Mouse (Mus musculus) kidney, adult 18-20 months (tissue): Measurements from ENCODE around the gene Agtrap.
"Not testable (repeated sequence)": the region's sequence is repeated elsewhere in the genome, so short reads cannot be mapped to it uniquely, and the experiment has no call there.

Source experiments
- DNase-seq: peaks from one replicate; pipeline ENCODE4 v3.0.0; 2021

The Agtrap gene

DNA sequence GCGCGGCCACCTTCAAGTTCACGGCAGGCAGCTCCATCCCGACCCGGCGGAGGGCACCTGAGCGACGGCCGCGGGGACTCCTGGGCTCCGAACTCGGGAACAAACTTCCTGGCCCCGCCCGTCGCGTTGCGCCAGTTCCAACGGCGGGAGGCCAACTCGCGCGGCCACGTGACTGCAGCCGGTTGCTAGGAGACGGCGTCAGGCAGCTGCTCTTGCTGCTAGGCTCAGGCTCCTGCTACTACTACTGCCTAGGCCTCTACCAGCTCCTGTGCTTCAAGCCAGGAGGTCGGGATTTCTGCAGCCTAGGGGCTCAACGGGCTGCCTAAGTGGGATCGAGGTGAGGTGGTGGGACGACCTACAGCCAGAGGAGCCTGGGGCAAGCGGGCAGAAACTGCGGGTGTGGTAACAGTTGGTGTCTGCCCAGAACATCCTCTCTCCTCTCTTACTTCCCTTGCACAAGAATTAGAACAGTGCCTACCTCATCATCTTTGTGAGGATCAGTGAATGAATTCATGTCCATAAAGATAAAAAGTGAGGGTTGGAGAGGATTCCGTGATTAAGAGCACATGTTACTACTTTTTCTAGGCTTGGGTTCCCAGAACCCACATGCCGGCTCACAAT lies at the start of gene Agtrap:
Gene Agtrap (minus strand): TSS at position 125 of the 621 bp plus-strand sequence.
- DNase-seq, result peak; percentile 97

DNA sequence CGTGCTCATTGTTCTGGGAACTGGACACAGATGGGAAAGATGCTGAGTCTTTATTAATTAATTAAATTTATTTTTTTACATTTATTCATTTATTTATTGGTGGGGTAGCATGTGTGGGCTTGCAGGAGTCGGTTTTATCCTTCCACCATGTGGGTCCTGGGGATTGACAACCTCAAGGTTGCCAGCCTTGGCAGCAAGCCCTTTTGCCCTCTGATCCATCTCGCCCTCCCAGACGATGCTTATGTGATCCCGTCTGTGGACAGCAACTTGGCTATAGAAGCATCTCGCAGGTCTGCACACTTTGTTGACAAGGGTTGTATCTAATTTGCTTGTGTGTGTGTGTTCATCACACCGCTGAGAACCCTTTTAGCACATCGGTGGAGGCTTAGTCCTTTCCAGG lies 49.7 kb upstream of the Agtrap start:
- no peak for DNase-seq

DNA sequence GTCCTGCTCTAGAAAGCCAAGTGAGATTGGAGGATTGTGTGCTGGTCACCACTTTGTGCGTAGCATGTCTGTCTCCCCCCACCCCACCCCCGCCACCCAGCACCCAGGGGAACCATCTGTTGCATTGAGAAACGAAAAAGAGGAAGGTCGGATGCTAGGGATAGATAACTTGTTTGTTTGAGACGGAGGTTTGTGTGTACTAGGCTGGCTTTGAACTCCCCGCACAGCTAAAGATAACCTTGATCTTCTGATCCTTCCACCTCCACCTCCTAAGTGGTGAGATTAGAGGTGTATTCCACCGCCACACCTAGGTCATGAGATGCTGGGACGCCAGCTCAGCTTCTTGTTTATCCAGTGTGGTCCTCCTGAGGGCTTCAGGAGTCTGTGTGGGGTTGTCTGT lies 47.2 kb upstream of the Agtrap start:
- DNase-seq, result no peak

DNA sequence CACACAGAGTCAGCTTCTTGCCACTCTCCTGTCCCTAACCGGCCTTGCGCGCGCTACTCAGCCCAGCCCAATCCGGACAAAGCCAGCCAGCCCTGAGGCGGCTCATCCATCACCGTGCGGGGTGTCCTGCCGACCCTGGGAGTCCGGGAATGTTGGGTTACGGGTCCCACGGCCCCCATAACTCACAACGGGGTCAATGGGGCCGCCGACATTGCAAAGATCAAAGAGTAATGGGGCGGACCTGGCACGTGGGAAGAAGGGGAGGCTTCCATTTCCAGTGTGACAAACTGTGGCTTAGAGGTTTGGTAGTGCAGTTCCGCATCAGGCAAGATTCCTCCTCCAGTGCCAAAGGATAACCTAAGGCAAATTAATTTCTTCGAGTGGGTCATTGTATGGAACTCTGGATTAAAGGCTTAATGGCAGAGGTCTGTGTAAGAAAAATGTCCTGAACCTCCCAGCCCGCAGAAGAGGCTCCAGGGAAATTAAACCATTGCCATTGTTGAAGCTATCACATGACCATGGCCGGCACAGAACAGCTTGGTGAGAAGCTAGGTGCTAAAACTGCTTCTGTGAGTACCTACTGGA lies 43.8 kb upstream of the Agtrap start:
- DNase-seq, result no peak

DNA sequence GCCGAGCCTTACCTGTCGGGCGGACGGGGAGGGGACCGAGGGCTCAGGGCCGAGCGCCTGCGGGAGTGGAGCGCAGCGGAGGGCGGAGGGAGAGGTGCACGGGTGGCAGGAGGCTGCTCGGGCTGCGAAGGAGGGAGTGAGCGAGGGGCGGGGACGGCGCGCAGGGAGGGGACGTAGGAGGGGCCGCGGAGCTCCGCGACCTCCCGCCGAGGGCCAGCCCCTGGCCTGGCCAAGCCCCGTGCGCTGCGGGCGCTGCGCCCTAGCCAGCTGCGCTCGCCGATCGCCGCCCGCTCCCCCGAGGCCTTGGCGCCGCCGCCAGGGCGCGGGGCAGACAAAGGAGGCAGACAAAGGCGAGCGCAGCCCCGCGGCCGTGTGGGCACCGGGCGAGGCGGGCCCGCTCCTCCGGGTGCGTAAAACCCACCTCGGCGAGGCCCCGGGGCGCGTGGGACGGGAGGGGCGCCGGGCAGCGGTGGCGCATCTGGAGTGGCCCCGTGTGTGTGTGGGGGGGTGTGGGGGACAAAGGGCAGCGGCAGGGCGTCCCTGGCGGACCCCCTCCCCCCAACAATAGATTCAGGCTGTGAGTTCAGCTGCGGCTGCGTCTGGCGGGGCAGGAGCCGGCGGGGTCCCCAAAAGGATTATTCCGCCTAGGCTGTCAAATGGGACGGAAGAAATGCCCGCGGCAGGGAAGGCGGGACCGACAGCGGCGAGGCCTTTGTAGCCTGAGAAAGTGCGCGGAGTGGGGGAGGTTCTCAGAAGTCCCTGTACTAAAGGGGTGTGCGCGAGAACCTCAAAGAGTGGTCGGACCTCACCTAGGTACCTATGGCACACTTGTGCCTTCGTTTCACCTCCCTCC lies 43.0 kb upstream of the Agtrap start, which contains the start of gene Draxin:
Gene Draxin (minus strand): TSS at position 138 of the 853 bp plus-strand sequence.
- DNase-seq, result peak; percentile 42

DNA sequence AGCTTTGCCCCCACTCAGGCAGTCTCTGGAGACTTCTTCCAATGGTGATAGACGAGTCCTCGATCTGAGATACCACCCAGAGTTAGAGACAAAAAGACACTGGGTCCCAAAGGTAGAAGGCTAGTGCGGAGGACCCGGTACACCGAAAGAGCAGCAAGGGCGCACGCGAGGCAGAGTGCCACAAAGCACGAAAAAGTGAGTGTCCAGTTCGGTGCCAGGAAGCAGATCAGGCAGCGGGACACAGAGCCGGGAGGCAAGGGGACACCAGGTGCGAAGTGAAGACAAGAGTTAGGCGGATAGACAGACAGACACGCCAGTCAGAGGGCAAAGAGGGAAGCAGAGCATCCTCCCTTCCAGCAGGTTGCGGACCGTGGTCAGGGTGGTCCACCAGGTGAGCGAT lies 42.3 kb upstream of the Agtrap start, which contains the start of gene Mad2l2:
Gene Mad2l2 (plus strand): TSS at position 252 of the 400 bp plus-strand sequence.
- DNase-seq, result no peak

DNA sequence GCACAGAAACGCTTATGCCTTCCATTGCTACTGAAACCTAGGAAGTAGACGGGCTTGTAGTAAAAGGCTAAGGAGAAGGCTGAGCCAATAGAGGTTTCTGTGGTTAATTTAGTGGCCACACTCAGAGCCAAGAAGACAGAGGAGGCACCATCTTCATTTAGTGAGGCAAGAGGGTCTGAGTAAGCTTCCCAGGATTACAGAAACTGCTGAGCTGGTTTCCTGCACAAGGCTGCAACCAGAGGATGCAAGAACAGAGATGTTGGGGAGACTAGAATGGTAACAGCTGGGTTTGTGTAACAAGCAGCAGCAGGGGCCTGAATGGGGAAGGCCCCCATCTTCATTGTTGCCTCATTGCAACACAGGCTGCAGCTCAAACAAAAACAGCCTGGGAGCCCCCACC lies 40.8 kb upstream of the Agtrap start:
- no peak for DNase-seq

DNA sequence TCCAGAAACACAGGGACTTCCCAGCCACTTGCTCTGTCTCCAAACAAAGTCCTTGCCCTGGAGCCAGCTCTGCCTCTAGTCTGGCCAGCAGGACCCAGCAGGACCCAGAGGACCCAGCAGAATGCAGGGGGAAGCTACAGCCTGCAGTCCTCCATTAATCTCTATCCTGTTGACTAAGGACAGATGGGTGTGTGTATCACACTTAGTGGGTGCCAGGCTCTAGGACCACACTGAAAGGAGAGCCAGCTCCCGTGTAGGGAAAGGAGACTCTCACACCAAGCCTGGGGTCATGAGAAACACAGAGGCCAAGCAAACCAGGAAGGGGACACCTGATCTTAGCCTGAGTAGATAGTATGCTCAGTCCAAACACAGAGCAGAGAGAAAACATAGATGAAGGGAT lies 40.4 kb upstream of the Agtrap start:
- no peak for DNase-seq

DNA sequence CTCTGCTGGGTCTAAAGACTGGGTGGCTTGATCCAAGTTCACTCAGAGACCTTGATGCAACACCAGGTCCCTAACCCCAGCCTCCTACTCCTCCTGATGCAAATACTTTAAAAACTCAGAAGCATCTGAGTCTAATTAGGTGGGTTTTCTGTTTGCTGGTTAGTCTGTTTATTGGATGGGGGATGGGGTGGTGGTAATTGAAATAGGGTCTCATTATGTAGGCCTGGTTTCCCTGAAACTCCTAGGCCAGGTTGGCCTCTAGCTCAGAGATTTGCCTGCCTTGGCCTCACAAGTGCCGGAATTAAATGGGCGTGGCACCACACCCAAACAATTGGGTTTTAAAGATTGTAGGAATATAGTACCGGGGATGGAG lies 34.8 kb upstream of the Agtrap start:
- no peak for DNase-seq

DNA sequence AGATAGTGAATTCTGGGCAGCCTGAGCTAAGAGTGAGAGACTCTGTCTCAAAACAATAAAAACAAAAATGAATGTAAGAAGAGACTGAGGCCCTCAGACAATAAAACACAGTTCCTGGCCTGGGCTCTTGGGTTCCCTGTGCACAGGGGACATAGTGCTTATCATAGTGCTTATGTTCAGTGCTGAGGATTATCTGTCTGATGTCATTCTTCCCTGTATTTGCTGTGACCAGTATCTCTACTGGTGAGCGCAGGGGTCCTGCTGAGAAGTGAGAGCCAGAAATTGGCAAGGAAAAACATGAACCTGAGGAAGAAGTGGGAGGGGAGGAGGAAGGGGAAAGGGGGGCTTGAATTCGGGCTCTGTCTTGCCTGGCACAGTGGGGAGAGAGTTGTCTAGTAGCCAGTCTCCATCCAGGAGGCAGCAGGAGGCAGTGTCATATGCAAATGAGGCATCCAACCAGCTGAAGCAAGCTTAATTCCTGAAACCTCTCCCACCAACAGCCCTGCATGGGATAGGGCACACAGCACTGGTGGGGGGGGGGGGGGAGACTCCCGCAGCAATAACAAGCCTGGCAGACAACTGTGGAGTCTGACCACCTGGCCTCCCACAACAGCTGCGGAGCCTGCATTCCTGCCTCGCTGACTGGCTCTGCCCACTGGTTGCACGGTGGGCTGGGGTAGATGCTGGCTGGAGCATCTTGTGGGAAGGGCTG lies 34.3 kb upstream of the Agtrap start:
- DNase-seq, result no peak

DNA sequence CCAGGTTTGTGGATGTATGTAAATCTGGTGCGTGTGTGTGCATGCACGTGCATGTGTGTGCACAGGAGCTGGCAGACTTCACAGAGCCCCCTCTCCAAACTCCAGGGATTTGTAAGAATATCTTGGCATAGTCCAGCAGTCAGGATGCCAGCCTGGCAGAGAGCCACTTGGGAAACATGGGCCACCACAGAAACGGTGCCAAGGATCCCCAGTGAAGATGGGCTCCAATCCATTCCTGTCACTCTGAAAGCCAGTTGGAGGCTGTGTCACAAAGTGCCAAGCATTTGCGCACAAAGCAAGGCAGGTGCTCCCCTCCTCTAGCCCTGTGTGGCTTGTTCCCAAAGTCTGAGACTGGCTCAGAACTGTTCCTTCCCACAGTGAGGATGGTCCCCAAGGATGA lies 33.5 kb upstream of the Agtrap start:
- DNase-seq, result no peak

DNA sequence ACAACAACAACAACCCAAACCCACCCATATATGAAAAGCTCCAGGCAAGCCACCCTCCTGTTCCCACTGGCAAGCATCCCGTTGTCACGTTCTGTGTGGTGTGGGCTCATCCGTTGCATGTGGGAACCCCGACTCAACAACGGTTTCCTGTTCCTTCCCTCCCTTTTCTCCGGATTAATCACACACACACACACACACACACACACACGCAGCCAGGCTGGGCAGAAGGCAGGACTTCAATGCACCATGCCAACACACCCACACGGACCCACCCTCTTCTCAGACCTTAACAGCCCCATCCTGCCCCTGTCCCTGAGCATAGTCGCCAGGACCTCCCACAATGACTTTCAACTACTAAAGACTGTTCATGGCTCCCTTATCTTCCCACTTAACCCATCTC lies 32.7 kb upstream of the Agtrap start:
- no peak for DNase-seq

DNA sequence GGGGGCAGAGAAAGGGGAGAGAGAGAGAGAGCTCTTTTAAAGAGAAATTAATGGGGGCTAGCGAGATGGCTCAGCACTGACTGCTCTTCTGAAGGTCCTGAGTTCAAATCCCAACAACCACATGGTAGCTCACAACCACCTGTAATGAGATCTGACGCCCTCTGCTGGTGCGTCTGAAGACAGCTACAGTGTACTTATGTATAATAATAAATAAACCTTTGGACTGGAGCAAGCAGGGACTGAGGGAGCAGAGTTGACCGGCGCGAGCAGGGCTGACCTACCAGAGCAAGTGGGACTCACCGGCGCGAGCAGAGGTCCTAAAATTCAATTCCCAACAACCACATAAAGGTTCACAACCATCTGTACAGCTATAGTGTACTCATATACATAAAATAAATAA lies 31.7 kb upstream of the Agtrap start:
- DNase-seq, result not testable (repeated sequence)

DNA sequence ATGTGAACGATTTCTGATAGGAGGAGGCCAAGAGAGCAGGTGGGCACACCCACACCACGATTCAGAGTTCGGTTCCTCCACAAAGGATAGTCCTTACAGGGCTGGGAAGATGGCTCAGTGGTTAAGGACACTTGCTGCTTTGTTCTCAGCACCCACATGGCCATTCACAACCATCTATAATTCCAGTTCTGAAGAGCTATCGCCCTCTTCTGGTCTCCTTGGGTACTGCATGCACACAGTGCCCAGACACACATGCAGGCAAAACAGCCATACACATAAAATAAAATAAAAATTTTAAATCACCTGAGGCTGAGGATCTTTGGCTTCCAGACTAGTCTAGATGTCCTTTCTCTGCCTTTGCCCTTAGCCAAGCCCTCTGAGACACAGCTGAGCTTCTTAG lies 29.6 kb upstream of the Agtrap start:
- DNase-seq, result no peak

DNA sequence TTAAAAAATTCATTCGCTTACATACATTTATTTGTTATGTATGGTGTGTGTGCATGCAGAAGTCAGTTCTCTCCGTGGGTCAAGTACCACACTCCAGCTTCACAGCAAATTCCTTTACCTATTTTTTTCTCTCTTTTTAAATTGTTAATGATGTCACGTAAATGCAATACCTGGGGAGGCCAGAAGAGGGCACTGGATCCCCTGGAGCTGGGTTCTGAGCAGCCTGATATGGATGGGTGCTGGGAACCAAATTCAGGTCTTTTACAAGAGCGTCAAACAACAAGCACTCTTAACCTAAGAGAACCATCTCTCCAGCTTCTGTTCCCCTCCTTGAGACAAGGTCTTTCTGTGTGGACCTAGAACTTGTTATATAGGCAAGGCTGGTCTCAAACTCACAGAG lies 28.8 kb upstream of the Agtrap start:
- no peak for DNase-seq

DNA sequence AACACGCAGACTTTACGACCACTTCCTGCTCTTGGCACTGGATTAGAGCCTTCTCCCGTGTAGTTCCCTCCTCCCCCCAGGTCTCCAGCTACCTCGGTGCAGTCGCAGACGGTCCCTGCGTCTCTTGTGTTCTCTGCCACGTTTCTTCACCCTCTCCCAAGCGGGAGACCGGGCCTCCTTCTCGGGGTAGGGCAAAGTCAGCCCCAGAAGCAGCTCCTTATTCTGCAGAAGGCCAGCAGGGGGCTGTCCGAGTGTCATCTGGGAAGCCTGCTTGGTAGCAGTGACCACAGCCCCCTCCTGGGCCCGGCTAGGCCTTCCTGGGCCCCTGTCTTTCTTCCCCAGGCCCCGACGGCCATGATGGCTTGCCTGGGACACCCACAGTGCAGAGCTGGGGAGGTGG lies 27.6 kb upstream of the Agtrap start:
- peak; percentile 59 for DNase-seq

DNA sequence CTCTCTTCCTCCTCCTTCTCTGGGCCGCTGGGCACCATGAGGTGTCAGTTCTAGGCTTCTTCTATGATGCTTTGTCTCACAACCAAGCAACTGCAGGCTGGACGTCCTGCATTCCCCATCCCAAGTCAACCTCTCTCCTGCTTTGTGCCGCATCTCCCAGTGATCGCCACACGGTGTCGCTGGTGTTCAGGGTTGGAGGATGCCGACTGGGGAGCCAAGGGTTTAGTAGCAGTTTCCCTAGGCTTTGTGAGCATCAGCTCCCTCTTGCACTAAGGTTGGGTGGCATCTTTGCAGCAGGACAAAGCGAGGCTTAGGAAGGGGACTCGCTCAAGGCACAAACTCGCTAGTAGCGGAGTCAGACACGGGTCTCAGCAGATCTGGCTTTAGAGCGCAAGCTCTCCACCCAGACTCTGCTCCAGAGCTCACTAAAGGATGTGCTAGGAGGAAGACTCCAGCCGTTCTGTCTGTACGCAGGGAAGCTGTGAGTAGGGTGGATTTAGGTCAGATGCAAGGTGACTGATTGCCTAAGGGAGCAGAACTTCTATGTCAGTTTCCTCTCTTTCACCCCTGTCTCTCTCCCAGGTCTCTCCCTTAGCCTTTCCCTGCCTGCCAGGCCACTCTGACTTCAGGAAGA lies 27.0 kb upstream of the Agtrap start:
- DNase-seq, result peak; percentile 87

DNA sequence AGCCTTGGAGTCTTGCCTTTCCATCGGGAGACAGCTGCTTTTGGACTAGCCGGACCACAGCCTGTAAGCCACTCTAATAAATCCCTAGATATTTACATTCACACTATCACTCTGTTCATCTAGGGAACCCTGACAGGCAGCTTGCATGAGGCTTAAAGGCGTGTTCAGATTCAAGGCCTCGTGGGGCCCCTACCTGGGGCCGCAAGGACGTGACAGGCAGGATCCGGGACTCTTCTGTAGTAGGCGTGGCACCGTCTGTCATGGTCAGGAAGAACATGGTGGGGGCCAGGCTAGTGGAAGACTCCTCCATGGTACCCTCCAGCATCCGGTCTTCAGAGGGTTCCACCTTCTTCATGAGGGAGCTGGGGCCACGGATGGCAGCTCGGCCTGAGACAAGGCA lies 24.7 kb upstream of the Agtrap start:
- DNase-seq, result no peak

DNA sequence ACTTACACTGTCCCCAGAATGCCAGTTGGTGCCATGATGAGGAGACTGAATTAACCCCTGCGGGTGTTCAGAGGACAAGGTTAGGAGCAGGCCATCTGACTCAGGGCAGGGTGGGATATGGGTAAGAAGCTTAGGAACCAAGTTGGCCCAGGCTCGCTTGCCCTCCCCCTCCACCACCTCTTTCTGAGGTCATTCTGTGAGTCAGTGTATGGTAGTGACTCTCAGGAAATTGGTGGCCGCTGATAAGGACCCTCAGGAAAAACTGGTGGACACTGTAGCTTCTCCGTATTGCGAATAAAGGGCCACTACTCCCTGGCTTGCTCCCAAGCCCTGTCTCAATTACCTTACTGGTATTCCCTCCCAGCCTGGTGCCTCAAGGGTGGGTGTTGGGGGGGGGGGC lies 21.4 kb upstream of the Agtrap start:
- no peak for DNase-seq

DNA sequence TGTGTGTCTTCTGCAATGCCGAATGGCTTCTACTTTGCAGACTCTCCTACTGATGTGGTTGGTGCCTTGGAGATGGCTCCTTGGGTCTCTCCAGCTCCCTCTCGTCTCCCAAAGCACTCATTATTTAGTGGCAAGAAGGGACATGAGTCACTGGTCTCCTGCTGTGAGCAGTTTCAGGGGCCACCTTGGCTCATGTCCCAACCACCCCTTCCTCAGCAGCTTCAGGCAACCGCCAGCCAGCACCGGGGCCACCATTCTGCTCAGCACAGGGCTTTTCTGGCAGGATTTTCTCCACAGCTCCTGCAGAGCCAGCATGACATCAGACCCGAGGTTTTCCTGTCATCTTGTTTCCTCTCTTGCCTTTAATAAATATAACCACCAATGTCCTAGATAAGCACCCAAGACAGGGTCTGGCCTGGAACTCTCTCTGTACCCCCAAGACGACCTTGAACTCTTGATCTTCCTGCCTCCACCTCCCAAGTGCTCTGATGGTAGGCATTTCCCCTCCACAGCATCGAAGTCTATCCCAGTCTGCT lies 20.8 kb upstream of the Agtrap start:
- DNase-seq, result no peak

DNA sequence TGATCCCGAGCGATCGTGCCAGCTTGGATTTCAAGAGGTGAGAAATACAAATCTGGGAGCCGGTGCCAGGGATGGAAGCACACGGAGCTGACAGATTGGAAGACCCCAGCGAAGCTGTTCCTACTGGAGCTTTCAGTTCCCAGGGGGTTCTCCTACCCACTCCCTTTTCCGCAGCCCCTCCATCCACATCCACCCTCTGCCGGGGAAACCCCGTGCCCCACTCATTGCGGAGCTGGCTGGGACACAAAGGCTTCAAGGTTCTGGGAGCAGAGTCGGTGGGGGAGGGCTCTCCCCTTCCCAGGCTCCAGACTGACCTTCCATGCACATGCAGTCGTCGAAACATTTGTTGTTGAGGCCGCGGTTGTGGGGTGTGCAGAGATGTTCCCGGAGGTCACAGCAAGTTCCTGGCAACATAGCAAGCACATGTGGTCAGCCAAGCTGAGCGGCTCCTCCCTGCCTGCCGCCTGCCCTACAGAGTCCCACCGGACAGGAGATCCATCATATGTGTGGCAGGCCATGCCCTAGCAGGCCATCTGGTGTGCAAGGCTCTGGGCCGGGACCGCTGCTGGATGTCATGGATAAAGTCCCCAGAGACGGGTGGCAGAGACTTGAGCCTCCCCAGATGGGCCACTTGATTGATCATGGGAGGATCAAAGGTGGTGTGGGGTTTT lies 19.9 kb upstream of the Agtrap start:
- no peak for DNase-seq

DNA sequence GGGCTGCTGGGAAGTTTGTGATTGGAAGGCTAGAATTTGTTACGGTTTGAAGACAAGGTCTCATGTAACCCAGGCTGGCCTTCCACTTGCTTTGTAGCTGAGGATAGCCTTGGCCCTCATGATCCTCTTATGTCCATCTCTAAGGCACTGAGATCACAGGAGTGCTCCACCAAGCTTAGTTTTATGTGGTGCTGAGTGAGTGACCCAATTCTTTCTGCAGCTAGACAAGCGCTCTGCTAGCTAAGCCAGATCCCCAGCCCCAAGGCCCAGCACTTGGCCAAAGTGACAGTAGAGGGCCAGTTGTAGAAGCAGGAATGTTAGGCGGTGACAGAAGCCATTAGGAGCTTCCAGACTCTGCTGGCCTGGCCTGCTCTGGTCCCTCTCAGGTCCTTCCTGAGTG lies 16.3 kb upstream of the Agtrap start:
- no peak for DNase-seq
